Mouse (Mus musculus): ENCODE measurements around the gene Tmc4.
A peak's percentile ranks its signal among the peaks of the same experiment; 100 is the strongest.
"Not testable (repeated sequence)": the region's sequence is repeated elsewhere in the genome, so short reads cannot be mapped to it uniquely, and the experiment has no call there.

Tmc4 gene

DNA sequence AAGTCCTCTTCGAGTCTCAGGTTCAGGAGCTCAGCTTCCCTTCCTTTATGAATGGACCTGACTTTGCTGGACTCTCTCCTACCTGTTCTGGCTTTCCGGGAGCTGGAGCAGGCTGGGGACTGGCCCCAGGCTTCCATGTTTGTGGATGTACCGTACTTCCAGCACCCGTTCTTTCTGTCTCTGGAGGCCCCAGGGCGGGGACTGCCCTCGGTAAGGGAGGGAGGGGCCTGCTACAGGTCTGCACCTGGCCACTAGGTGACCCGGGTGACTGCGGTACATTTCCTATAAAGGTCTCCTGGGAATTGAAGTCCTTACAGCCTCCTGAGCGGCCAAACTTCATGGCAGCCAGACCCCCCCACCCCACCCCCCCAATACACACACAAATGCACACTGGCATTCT lies at the start of gene Tmc4:
TSS of gene Tmc4 (minus strand) at position 212 of the 400 bp plus-strand sequence.
- DNase-seq = no peak

GRCm38 (mm10) chr7:3725459-3725858 lies 48.1 kb upstream of the Tmc4 start:
- DNase-seq = not testable (repeated sequence)

- peak; percentile 0 for DNase-seq
Observed at GRCm38 (mm10) chr7:3720268-3720667, 42.9 kb upstream of the Tmc4 start, which contains the start of gene Pirb. TSS of gene Pirb (minus strand) at chr7:3720391.

DNA sequence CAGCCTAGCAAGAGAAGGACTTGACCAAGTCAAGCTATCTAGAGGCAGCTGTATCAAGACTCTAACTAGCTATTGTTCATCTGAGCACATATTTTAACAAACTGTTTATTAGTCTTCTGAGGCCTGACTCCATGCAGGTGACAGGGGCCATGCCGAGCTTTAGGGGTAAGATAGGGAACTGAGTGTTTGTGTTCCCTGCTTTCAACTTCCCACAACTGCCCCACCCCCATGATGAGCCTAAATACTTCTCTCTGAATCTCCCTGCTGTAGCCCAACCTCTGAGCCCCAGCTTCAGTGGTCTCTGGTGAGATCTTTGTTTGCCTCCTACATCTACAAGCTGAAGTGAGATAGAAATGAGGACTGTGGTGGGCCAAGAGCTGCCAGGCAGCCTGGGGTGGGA lies 37.9 kb upstream of the Tmc4 start:
- no peak for DNase-seq

DNA sequence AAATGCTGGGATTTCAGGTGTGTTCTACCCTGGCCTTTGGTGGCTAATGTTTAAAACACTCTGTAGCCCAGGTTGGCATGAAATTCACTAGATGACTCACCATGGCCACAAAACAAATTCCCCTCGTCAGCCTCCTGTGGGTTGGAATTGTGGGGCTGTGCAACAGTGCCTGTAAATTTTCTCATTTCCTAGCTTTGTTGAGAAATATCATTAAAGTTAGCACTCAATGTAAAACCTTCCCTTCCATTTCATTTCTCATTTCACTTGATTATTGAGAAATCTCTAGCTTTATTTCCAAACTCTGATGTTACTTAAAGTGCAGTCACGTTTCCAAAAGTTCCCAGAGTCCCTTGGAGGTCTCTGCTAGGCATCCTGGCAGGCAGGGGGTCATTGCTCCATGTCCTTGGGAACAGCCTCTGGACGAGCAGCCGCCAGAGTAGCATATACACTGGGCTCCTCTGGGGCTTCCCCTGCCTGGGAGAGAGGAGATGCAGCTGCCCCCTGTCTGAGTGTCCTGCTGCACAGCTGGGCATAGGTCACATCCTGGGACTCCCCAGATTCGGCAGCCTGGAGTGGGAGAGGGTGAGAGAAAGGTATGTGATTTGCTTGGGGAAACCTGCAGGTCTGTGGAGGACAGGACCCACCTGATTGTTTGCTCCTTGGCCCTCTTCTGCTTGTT lies 35.0 kb upstream of the Tmc4 start:
- DNase-seq = no peak

GRCm38 (mm10) chr7:3709000-3709399 lies 31.6 kb upstream of the Tmc4 start:
- no peak for DNase-seq

- DNase-seq = not testable (repeated sequence)
Observed at GRCm38 (mm10) chr7:3708447-3708980, 31.2 kb upstream of the Tmc4 start.

DNA sequence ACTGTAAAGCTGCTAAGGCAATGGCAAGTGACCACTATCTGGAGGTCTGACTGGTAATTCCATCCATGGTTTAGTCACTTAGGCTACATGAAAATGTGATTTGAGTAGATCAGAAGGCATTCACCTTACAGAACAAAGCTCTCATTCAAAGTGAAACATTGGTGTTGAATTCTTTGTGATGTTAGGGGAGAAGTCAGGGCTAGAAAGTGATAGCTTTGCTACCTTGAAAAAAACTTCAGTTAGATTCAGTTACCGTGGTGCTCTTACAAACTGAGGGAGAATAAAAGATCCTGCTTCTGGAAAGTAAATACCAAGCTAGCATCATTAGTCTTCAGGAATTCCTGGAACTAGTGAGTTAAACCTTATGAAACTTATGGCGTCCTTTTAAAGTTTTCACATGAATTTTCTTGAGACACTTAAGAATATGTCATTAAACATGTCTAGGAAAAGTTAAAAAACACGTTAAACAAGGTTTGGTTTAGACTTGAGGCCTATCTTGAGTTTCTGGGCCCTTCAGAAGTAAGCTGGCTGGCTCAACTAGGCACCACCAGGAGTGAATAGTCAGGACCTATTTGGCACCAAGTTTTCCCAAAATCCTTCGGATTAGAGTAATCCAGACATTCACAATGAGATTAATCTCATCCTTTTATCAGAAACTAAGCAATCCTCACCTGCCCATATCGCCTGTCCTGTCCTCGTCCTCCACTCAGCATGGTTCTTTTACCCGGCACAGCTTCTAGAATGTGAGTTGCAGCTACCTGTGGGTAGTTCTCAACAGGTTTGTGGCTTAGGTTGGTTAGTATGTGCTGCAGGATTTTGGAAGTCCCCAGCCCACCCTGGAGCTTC lies 30.4 kb upstream of the Tmc4 start:
- DNase-seq = no peak

GRCm38 (mm10) chr7:3707027-3707426 lies 29.7 kb upstream of the Tmc4 start:
- no peak for DNase-seq

DNA sequence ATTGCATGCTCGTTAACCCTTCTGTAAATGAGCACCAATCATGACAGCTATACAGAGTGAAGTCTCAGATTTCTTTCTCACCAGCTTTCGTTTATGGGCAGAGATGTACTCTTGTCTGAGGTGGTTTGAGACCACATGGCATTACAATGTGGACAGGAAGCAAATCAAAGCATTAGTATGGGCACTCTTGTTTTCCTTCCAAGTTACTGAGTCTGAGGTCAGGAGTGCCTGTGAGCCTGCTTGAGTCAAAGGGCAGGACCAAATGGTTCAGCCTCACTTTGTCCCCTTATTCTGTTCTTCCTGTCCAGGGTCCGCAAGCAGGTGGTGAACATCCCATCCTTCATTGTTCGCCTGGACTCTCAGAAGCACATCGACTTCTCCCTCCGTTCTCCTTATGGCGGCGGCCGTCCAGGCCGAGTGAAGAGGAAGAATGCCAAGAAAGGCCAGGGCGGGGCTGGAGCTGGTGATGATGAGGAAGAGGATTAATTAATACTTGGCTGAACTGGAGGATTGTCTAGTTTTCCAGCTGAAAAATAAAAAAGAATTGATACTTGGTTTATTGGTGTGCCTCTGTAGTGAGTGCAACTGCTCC lies 29.1 kb upstream of the Tmc4 start:
- DNase-seq = no peak

GRCm38 (mm10) chr7:3705911-3706310 lies 28.6 kb upstream of the Tmc4 start:
- no peak for DNase-seq

DNA sequence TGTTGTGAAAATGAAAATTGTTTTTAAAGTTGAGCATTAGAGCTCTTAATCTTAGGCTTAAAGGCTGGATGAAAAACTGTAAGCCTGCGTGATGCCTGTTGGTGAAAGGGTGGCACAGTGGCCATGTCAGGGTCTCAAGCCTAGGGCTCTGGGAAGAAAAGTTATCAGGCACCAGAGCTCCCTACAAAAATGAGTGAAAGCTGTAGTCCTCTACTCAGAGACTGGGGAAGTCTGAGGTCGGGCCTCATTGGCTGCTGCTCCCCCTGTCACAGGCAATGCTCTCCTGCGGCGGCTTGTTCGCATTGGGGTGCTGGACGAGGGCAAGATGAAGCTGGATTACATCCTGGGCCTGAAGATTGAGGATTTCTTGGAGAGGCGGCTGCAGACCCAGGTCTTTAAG lies 28.1 kb upstream of the Tmc4 start:
- DNase-seq = not testable (repeated sequence)

GRCm38 (mm10) chr7:3704475-3704874 lies 27.1 kb upstream of the Tmc4 start:
- DNase-seq = no peak

DNA sequence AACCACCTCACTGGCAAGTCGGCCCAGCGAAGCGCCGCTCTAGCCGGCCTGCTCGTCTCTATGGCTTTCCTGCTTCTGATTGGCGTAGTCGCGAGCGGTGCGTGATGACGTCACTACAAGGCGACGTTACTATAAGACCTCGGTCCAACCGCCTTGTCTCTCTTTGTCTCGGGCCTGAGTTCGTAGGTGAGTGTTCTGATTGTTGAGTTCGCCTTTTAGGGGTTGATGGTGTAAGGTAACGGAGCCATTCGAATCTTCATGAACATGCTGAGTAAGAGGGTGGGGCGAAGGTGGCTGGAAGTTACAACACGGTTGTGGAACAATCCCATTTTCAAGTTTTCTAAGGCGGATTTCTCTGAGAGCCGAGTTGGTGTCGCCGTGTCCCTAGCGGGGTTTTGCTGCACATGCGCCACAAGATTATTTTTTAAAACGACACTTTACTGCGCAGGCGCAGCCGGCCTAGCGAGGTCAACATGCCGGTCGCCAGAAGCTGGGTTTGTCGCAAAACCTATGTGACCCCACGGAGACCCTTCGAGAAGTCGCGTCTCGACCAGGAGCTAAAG lies 26.6 kb upstream of the Tmc4 start, which contains the start of gene Rps9:
TSS of gene Rps9 (plus strand) at position 115 of the 563 bp plus-strand sequence.
- peak; percentile 96 for DNase-seq

- DNase-seq = no peak
Observed at GRCm38 (mm10) chr7:3703148-3703878, 26.0 kb upstream of the Tmc4 start.

GRCm38 (mm10) chr7:3698471-3698870 lies 21.1 kb upstream of the Tmc4 start:
- no peak for DNase-seq

- DNase-seq = not testable (repeated sequence)
Observed at GRCm38 (mm10) chr7:3694949-3695305, 17.6 kb upstream of the Tmc4 start.

DNA sequence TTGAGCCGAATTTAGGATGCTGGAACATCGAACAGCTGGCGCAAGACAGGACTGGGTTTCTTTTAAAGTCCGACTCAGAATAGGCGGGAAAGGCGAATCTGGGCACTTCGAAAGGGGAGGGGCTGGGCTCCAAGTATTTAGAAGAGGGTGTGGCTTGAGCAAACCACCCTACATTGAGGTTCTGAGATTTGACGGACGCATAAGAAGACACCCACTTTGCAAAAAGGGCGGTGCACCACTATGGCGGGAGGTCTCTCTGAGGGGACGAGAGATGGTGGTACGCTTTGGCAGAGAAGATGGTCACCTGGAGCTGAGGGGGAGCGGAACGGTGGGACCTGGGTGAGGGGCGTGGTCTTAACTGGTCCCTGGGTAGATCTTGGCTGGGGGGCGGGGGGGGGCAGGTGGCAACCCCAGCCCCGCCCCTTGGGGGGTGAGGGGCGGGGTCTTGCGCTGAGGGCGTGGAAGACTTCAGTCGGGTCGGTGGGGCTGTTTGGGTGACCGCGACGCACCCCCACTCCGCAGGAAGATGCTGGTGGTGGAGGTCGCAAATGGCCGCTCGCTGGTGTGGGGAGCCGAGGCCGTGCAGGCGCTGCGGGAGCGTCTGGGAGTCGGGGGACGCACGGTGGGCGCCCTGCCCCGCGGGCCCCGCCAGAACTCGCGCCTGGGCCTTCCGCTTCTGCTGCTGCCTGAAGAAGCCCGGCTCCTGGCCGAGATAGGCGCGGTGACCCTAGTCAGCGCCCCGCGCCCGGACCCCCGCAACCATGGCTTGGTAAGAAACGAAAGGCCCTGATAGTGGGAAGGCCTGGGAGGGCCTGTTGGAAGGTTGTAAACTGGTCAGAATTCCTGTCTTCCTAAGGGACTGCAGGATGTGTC lies 17.0 kb upstream of the Tmc4 start:
- DNase-seq = peak; percentile 71

- no peak for DNase-seq
Observed at GRCm38 (mm10) chr7:3693809-3694075, 16.4 kb upstream of the Tmc4 start.

- DNase-seq = peak; percentile 99
Observed at GRCm38 (mm10) chr7:3692987-3693808, 15.8 kb upstream of the Tmc4 start, which contains the start of gene Mboat7. TSS of gene Mboat7 (minus strand) at chr7:3693523.
